Mouse (Mus musculus) lung, postnatal 4 days (tissue): ENCODE measurements at regions not wholly inside any gene's neighbourhood (a gene's known extent, or its start where the extent isn't known, plus 50 kb on each side); places are given as distances from the start of the nearest gene placed in this dataset.
A peak's percentile ranks its signal among the peaks of the same experiment; 100 is the strongest.

Source experiments
- DNase-seq, 2 experiments: peaks; one replicate each; pipeline ENCODE4 v3.0.0; 2021

GRCm38 (mm10) chr12:10112874-10113453, 256.8 kb upstream of the Nt5c1b start:
- DNase-seq: no peak

GRCm38 (mm10) chr12:10122102-10122501, 247.7 kb upstream of the Nt5c1b start:
- no peak for DNase-seq

GRCm38 (mm10) chr12:10127995-10128573, 241.7 kb upstream of the Nt5c1b start:
- no peak for DNase-seq

- DNase-seq: no peak
These were observed 235.6 kb upstream of the Nt5c1b start for GRCm38 (mm10) chr12:10134141-10134540.

GRCm38 (mm10) chr12:10135915-10136314, 233.9 kb upstream of the Nt5c1b start:
- no peak for DNase-seq

- no peak for DNase-seq
These were observed 229.6 kb upstream of the Nt5c1b start for GRCm38 (mm10) chr12:10140131-10140530.

GRCm38 (mm10) chr12:10160837-10161236, 208.9 kb upstream of the Nt5c1b start:
- DNase-seq: no peak

GRCm38 (mm10) chr12:10168042-10168441, 201.7 kb upstream of the Nt5c1b start:
- DNase-seq: no peak

GRCm38 (mm10) chr12:10168581-10168980, 201.2 kb upstream of the Nt5c1b start:
- DNase-seq: no peak

- DNase-seq: no peak
These were observed 191.1 kb upstream of the Nt5c1b start for GRCm38 (mm10) chr12:10178718-10179117.

- no peak for DNase-seq
These were observed 190.5 kb upstream of the Nt5c1b start for GRCm38 (mm10) chr12:10179147-10179814.

- DNase-seq: no peak
These were observed 189.8 kb upstream of the Nt5c1b start for GRCm38 (mm10) chr12:10179815-10180468.

- no peak for DNase-seq
These were observed 187.2 kb upstream of the Nt5c1b start for GRCm38 (mm10) chr12:10182589-10182988.

- DNase-seq: no peak
These were observed 183.2 kb upstream of the Nt5c1b start for GRCm38 (mm10) chr12:10186576-10186975.

GRCm38 (mm10) chr12:10189746-10190145, 180.0 kb upstream of the Nt5c1b start:
- DNase-seq: no peak

- DNase-seq: no peak
These were observed 171.8 kb upstream of the Nt5c1b start for GRCm38 (mm10) chr12:10197906-10198460.

- DNase-seq: no peak
These were observed 159.9 kb upstream of the Nt5c1b start for GRCm38 (mm10) chr12:10209841-10210240.

- peak in 1 of 2 experiments; percentile 14 for DNase-seq
These were observed 147.0 kb upstream of the Nt5c1b start for GRCm38 (mm10) chr12:10222821-10223220.

GRCm38 (mm10) chr12:10223832-10224231, 145.9 kb upstream of the Nt5c1b start:
- peak in 1 of 2 experiments; percentile 33 for DNase-seq

- no peak for DNase-seq
These were observed 138.6 kb upstream of the Nt5c1b start for GRCm38 (mm10) chr12:10231144-10231543.

- peak; percentile 43 to 72 for DNase-seq
These were observed 138.1 kb upstream of the Nt5c1b start for GRCm38 (mm10) chr12:10231683-10232082.

- no peak for DNase-seq
These were observed 121.7 kb upstream of the Nt5c1b start for GRCm38 (mm10) chr12:10248110-10248509.

- DNase-seq: no peak
These were observed 113.4 kb upstream of the Nt5c1b start for GRCm38 (mm10) chr12:10256385-10256784.

GRCm38 (mm10) chr12:10266201-10266600, 103.6 kb upstream of the Nt5c1b start:
- DNase-seq: no peak
